Mouse (Mus musculus) CD4-positive naive resting alpha-beta T cell, adult 57 days (primary cell): ENCODE measurements around the gene Tssk6. TPM values are rescaled to one million over a fixed set of nuclear protein-coding genes. Genes with fewer than 3 reads are reported as not detected.

Experiments used
- total RNA-seq: library from RNA; stranded (reverse); gene quantifications from one replicate; pipeline ENCODE4 v1.2.4, GENCODE M21; 2023

The Tssk6 gene
- total RNA-seq, result 0.89 TPM

DNA sequence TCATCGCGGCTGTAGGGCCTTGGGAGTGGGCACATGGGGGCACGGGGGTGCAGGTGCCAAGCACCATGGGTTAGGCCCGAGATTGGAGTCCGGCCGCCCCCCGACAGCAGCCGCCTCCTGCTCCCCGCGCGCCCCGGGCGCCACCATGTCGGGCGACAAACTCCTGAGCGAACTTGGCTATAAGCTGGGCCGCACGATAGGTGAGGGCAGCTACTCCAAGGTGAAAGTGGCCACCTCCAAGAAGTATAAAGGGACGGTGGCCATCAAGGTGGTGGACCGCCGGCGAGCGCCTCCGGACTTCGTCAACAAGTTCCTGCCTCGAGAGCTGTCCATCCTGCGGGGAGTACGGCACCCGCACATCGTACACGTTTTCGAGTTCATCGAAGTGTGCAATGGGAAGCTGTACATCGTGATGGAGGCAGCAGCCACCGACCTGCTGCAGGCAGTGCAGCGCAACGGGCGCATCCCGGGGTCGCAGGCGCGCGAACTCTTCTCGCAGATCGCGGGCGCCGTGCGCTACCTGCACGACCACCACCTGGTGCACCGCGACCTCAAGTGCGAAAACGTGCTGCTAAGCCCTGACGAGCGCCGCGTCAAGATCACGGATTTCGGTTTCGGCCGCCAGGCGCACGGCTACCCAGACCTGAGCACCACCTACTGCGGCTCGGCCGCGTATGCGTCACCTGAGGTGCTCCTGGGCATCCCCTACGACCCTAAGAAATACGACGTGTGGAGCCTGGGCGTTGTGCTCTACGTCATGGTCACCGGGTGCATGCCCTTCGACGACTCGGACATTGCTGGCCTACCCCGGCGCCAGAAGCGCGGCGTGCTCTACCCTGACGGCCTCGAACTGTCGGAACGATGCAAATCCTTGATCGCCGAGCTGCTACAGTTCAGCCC is at the start of gene Tssk6, which contains the start of the genes Ndufa13 and Yjefn3:
Gene Tssk6, plus strand, starts transcription at position 22 of the 900 bp plus-strand sequence.
Gene Ndufa13, minus strand, starts transcription at position 396 of the 900 bp plus-strand sequence.
Gene Yjefn3, minus strand, starts transcription at position 550 of the 900 bp plus-strand sequence.

DNA sequence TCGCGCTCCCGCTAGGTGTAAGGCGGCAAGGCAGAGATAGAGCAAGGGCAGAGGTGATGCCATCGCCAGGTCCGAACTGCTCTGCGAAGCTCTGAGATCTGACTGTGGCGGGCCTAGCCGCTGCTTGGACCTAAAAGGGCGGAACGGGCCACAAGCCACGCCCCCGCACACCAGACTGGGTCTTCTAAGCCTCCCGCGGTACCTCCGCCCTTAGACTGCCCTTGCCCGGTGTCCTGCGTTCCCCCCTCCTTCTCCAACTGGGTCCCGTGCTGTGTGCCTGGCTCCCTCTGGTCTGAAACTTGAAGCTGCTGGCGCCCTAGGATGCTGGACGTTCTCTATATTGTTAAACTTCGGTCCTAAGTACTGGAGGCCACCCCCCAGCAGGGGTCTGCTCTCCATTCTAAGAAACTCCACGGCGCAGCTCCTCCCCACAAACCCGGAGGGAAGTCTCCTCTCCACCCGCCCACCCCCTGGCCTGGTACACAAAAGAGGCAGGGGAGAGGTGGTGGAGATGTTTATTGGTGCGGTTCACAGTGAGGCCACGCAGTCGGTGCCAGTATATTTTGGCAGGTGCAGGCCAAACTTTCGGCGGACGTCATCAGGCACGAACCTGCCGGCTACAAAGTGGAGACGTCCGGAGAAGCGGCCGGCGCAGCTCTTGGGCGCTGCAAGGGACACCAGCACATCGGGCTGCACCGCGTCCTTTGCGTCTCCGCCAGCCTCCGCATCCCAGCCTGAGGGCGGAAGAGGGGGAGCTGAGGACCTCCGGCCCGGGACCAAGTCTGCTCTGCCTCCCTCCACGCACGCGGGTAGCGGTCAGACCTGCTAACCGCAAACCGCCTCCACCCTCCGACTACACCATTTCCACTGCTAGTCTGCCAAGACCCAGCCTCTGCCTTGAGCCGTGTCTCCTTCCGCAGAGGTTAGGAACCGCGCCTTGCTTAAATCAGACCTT is 14.4 kb upstream of the Tssk6 start, which contains the start of gene Cilp2:
Gene Cilp2, minus strand, starts transcription at position 399 of the 955 bp plus-strand sequence.

Other genes with a start within 250 kb of the Tssk6 start
- 0.27 TPM for gene Zfp964, start 247.7 kb upstream of the Tssk6 start, total RNA-seq
- gene Zfp869, start 191.5 kb upstream of the Tssk6 start, total RNA-seq, result 67.6 TPM
- 4.3 TPM for gene Zfp963, start 152.2 kb upstream of the Tssk6 start, total RNA-seq
- not detected for gene Gm20422, start 127.3 kb upstream of the Tssk6 start, total RNA-seq
- 65.7 TPM for gene Atp13a1, start 111.0 kb upstream of the Tssk6 start, total RNA-seq
- gene Zfp866, start 111.0 kb upstream of the Tssk6 start, total RNA-seq, result 36.3 TPM
- gene Gmip, start 93.5 kb upstream of the Tssk6 start, total RNA-seq, result 254 TPM
- 4.0 TPM for gene Lpar2, start 79.8 kb upstream of the Tssk6 start, total RNA-seq
- 3.2 TPM for gene Pbx4, start 69.7 kb upstream of the Tssk6 start, total RNA-seq
- not detected for gene Cilp2, start 14.5 kb upstream of the Tssk6 start, total RNA-seq
- 52.0 TPM for gene Ndufa13, start 374 bp downstream of the Tssk6 start, total RNA-seq
- gene Yjefn3, start 528 bp downstream of the Tssk6 start, total RNA-seq, result 2.8 TPM
- 90.5 TPM for gene Gatad2a, start 94.2 kb downstream of the Tssk6 start, total RNA-seq
- gene Mau2, start 140.6 kb downstream of the Tssk6 start, total RNA-seq, result 137 TPM
- gene Sugp1, start 140.6 kb downstream of the Tssk6 start, total RNA-seq, result 50.6 TPM
- not detected for gene Tm6sf2, start 170.7 kb downstream of the Tssk6 start, total RNA-seq
- gene Hapln4, start 181.3 kb downstream of the Tssk6 start, total RNA-seq, result not detected
- not detected for gene Ncan, start 218.7 kb downstream of the Tssk6 start, total RNA-seq
- 33.8 TPM for gene Nr2c2ap, start 229.1 kb downstream of the Tssk6 start, total RNA-seq
- 30.7 TPM for gene Rfxank, start 237.0 kb downstream of the Tssk6 start, total RNA-seq
- 52.4 TPM for gene Borcs8, start 237.3 kb downstream of the Tssk6 start, total RNA-seq
- 5.2 TPM for gene Mef2b, start 237.5 kb downstream of the Tssk6 start, total RNA-seq